Mouse (Mus musculus): ENCODE data around the gene Gna14.

Gna14 gene

GRCm38 (mm10) chr19:16456181-16456580, 20.6 kb downstream of the Gna14 start:
- no peak for DNase-seq (ENCODE audit: low spot score)

DNA sequence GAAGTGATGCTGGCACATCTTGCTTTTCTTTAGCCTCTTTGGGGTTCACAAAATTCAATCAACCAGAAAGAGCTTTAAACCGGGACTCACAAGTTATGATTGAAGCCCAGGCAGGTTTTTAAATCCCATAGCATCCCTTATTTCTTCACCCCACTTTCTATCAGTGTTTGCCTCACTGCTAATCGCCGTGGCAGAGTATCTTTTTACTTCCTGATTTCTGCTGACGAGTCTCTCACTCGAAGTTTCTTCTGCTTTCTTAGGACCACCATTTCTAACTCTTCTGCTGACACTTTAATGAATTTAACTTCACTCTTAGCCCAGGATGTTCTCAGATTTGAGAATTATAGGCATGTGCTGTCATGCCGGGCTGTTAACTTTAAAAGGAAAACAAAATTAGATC, 21.6 kb downstream of the Gna14 start:
- no peak for DNase-seq (ENCODE audit: low spot score)

DNA sequence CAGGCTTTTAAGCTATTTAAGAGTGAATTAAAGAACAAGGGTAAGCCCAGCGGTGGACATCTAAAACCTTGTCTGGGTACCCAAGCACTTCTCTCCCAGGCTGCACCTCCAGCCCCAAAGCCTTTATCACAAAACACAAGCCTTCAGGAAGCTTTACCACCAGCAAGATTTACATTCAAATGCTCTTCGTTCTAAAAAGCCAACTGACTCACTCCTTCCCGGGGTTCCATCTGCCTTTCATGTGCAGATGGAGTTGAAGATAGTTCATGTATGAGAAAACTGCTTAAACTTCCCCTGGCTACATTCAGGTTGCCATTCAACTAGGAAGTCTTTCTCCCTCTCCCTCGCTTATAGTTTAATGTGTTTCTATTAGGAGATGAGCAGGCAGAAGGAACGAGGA, 23.8 kb downstream of the Gna14 start:
- DNase-seq (ENCODE audit: low spot score): no peak

- no peak for DNase-seq (ENCODE audit: low spot score)
These were observed 24.7 kb downstream of the Gna14 start for GRCm38 (mm10) chr19:16460292-16460691.

DNA sequence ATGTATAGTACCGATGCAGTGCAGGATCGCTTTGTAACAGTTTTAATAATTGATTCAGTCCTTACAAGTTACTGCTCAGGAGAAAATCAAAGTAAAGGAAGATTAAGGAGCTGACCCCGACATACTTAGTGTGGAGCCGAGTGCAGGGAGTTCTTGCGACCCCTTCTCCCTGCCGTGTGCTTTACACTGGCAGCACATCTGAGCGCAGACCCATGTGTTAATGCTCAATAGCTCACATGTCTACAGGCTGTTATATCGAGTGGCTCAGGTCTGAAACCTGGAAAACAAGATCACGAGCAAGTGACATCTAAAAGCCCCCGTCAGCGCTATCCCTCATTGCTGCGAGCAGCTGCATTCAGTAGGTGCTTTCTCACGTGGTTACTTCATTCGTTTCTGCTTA, 25.3 kb downstream of the Gna14 start:
- no peak for DNase-seq (ENCODE audit: low spot score)

GRCm38 (mm10) chr19:16462461-16462860, 26.9 kb downstream of the Gna14 start:
- DNase-seq (ENCODE audit: low spot score): no peak

GRCm38 (mm10) chr19:16464730-16465129, 29.2 kb downstream of the Gna14 start:
- no peak for DNase-seq (ENCODE audit: low spot score)

DNA sequence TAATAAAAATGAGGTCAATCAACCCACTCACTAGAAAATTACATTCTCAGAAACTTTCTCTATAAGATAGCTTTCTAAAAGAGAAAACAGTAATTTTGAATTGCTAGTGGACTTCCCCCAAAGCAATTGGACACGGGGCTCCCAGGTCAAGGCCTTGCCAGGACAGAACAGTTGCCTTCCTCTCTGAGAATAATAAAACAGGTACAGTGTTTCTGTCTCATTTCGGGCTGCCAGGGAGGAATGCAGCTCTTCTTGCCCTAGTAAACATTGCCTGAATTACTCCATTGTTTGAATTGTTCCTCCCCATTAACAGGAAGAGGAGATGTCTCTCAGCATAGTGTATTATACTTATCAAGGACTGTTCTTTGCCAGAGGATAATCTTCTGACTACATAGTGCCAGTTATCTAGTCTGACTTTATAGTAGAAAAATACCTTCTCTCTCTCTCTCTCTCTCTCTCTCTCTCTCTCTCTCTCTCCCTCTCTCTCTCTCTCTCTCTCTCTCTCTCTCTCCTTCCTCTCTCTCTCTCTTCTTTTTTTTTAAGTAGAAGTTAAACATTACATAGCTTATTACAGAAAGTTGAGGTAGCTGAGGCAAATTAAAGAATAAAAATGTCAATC, 33.3 kb downstream of the Gna14 start:
- DNase-seq (ENCODE audit: low spot score): no peak

- no peak for DNase-seq (ENCODE audit: low spot score)
These were observed 37.1 kb downstream of the Gna14 start for GRCm38 (mm10) chr19:16472655-16473054.

DNA sequence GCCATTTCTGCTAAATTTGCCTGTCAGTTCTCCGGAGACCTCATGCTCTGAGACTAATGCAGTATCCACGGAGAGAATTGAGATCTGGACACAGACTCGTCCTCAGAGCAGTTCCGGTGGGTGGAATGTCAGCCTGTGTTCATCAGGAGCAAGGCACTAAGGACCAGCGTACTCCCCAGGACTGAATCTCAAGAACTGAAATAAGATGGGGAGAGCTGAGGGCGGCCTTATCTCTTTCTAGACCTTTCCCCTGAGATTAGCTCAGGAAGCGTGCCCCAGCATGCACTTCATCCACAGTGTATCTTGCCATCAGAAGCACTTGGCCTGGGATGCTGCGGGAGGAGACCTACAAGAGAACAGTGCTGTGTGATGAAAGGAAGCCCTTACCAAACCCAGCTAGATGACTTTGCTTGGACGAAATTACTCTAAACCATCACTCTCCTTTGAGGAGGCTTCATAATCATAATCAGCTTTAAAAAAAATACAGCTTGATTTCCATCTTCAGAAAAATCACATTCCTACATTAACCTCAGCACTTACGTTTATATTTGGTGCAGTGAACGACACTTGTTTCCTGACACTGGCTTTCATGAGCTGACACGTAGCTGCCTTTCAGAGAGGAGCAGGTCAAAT, 41.9 kb downstream of the Gna14 start:
- no peak for DNase-seq (ENCODE audit: low spot score)

DNA sequence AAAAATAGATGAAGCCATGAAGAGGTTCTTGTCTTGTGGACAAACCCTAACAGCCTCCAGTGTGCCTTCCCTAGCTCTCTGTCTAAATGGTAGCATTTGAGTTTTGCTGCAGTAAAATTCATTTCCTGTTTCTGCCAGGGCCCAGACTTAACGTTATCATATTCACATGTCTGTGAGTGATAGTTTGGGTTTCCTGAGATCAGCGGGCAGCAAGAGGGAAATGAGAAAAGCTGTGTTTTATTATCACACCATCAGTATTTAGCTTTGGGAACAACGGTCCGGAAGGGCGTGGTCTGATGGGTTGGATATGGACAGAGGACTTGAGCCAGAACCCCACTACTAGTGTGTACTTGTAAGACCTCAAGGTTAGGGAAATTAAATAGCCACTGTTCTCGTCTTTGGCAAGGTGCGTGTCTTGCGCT, 42.6 kb downstream of the Gna14 start:
- no peak for DNase-seq (ENCODE audit: low spot score)

DNA sequence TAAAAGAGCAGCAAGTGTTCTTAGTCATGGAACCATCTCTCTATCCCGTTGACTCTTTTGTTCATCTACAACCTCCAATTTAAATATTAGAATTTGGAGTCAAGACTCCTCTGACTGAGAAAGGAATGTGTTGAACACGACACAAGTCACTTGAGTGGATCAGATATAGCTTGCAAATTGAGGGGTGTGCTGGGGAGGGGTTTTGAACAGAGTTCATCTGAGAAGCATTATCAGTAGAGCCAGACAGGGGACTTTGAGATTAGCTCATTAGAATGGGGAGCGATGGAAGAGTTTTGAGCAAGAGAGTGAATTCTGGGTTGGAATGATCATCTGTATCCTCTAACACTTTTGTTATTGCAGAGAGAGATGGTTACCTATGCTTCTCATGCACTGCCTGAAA, 46.5 kb downstream of the Gna14 start:
- no peak for DNase-seq (ENCODE audit: low spot score)

DNA sequence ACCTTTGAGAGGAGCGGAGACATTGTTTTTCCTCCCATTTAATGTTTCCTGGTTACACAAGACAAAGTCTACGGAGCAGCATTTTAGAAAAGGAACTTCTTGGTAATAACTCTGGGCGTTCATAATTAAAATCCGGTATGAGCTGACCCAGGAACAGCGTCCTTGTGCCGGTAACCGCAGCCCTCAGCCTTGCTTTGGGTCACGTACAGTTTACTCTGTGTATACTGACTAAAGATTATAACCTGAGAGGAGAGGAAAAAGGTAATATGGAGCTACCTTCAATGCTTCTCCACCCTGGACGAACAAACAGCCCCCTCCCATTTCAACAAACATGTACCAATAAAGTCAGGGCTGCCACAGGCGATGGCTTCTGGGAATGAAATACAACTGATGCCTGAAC, 48.7 kb downstream of the Gna14 start:
- no peak for DNase-seq (ENCODE audit: low spot score)

GRCm38 (mm10) chr19:16484671-16485070, 49.1 kb downstream of the Gna14 start:
- DNase-seq (ENCODE audit: low spot score): no peak

DNA sequence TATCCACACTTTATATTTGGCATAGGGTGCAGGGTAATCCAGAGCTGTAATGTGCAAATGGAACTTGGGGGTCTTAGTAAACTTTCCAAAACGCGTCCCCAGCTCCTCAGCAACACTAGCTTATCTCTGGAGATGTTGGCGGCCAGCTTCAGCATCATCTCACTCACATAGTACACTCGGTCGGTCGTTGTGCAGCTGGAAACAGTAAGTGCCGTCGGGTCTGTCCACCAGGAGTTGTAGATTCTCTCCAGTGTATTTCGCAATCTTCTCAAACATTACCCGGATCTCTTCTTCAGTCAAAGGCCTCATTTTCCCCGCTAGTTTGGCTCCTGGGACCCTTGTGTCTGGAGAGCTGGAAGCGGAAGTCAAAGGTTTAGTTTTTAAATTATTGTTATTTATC, 55.2 kb downstream of the Gna14 start:
- no peak for DNase-seq (ENCODE audit: low spot score)

- DNase-seq (ENCODE audit: low spot score): no peak
These were observed 55.9 kb downstream of the Gna14 start for GRCm38 (mm10) chr19:16491497-16491896.

DNA sequence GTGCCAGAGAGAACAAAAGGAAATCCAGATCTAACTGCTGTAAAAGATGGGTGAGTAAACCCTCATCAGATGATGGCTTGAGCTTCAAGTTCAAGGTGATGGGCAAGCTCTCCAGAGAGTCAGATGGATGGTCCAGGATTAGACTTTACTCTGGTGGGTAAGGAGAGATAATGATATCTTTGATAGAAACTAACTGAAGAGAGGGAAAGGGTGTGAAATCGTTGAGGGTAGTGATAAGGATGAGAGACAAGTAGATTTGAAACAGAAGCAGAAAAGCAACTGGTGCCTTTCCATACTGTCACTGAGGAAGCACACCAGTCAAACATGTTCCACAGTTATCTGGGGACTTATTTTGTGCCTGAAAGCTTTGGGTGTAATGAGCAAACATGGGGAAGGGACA, 56.9 kb downstream of the Gna14 start:
- DNase-seq (ENCODE audit: low spot score): no peak

- no peak for DNase-seq (ENCODE audit: low spot score)
These were observed 59.4 kb downstream of the Gna14 start for GRCm38 (mm10) chr19:16494816-16495516.

DNA sequence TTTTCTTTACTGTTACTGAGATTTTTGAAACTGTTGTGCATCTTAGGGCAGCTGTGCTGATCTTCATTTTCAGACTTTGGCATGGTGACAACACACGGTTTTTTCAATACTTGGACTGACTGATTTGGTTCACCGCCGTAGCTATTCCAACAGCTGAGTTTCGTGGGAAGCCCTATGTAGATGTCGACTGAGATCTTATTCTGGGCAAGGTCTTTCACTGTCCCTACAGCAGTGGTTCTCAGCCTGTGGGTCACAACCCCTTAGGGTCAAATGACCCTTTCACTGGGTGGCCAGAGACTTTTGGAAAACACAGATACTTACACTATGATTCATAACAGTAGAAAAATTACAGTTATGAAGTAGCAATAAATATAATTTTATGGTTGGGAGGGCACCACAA, 60.5 kb downstream of the Gna14 start:
- no peak for DNase-seq (ENCODE audit: low spot score)

- DNase-seq (ENCODE audit: low spot score): no peak
These were observed 66.5 kb downstream of the Gna14 start for GRCm38 (mm10) chr19:16502054-16502453.

- no peak for DNase-seq (ENCODE audit: low spot score)
These were observed 71.3 kb downstream of the Gna14 start for GRCm38 (mm10) chr19:16506711-16507364.

- no peak for DNase-seq (ENCODE audit: low spot score)
These were observed 75.0 kb downstream of the Gna14 start for GRCm38 (mm10) chr19:16510343-16511080.
